Mouse (Mus musculus) heart, adult 2 months (tissue): ENCODE data around the gene Bank1.

Experiments
- CTCF ChIP-seq: fragments of 200-600 bp; IDR thresholded peaks from 2 replicates; pipeline ENCODE4 v1.8.1; 2022; ENCODE audit warnings: antibody characterized with exemption, mild to moderate bottlenecking, moderate library complexity
- POLR2A ChIP-seq: fragments of 200-500 bp; IDR thresholded peaks from 2 replicates; pipeline ENCODE4 v1.6.1; 2011; ENCODE audit warnings: mild to moderate bottlenecking, low read depth, low read length, control low read depth; ENCODE audit not compliant: insufficient read depth

- TF ChIP-seq POLR2A, result no peak
- no peak for TF ChIP-seq CTCF
Observed at GRCm38 (mm10) chr3:136085077-136085476, 240.8 kb downstream of the Bank1 start.
